Mouse (Mus musculus) small intestine, adult 2 months (tissue): ENCODE measurements around the gene Spag9. TPM values are rescaled to one million over a fixed set of nuclear protein-coding genes. Genes with fewer than 3 reads are reported as not detected.

Experiments used
- H3K27ac ChIP-seq: fragments of 200-500 bp; 2 replicates; pipeline ENCODE4 v1.5.1; 2012; ENCODE audit warnings: low read depth, low read length, control low read depth, inconsistent platforms; ENCODE audit not compliant: insufficient read depth
- H3K27me3 ChIP-seq: fragments of 200-500 bp; 2 replicates; pipeline ENCODE4 v1.6.1; 2012; ENCODE audit warnings: mild to moderate bottlenecking, moderate library complexity, low read length, inconsistent platforms; ENCODE audit not compliant: control insufficient read depth, insufficient read depth
- H3K36me3 ChIP-seq: fragments of 200-500 bp; 2 replicates; pipeline ENCODE4 v1.6.1; 2012; ENCODE audit warnings: mild to moderate bottlenecking, low read length, control low read depth, inconsistent platforms; ENCODE audit not compliant: control insufficient read depth, insufficient read depth
- H3K4me1 ChIP-seq: fragments of 200-500 bp; 2 replicates; pipeline ENCODE4 v1.6.1; 2012; ENCODE audit warnings: low read length, inconsistent platforms, mixed read lengths; ENCODE audit not compliant: control insufficient read depth, insufficient read depth, insufficient read length
- H3K4me3 ChIP-seq: fragments of 200-500 bp; 2 replicates; pipeline ENCODE4 v1.5.1; 2012; ENCODE audit warnings: low read depth, mild to moderate bottlenecking, control low read depth, inconsistent platforms, low read length, moderate library complexity
- POLR2A ChIP-seq: fragments of 200-500 bp; IDR thresholded peaks from 2 replicates; pipeline ENCODE4 v1.6.1; 2012; ENCODE audit warnings: low read depth, mild to moderate bottlenecking, control low read depth, inconsistent platforms, low read length, moderate library complexity
- whole genome bisulfite sequencing: fragments of 180-500 bp; shearing (Covaris S2); methylation state at CpG from one replicate; pipeline ENCODE4 v1.1.7; 2018; 5-methylcytosine and 5-hydroxymethylcytosine counted together
- polyA plus RNA-seq: library from polyadenylated mRNA; depleted of rRNA; stranded (reverse); fragments of >200 nt; gene quantifications from 2 replicates; pipeline ENCODE4 v1.2.3, GENCODE M21; 2012; rRNA removed

Gene Spag9
- polyA plus RNA-seq, 1 experiment, result 32.4 TPM

DNA sequence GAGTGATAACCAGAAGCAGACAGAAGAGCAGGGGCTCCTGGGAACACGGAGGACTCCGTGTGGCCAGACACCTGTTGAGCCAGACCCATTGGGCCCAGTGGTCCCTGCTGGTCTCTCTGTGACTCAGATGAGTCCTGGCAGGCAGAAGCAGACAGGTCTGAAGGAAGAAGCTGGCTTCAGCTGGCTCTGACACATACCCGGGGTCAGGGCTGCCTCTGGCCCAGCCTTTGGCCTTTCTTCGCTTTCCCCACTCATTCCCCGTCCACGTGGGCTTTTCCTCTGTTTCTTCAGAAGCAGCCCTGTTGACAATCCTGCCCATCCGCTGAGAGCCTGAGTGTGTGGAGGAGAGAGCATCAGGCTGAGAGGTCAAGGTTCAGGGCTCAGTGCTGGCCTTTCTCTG lies 179.4 kb downstream of the Spag9 start:
- Histone ChIP-seq H3K27ac (no peak overlapping the region), H3K27me3 (no peaks in the 10 kb centered on the region), H3K36me3 (no peaks in the 10 kb centered on the region), H3K4me3 (no peak overlapping the region), H3K4me1 (peaks cover 12% of the 10 kb centered on the region)
- TF ChIP-seq POLR2A, result no peak
- WGBS, result 57% methylated on average over 7 of the region's 7 CpGs

Other genes starting within 250 kb of the Spag9 start
- gene Utp18, start 110.3 kb upstream of the Spag9 start, polyA plus RNA-seq, result 1.9 and 2.7 TPM in 2 replicates
- 0.55 and 0.91 TPM in 2 replicates for gene Mbtd1, start 110.2 kb upstream of the Spag9 start, polyA plus RNA-seq
- 104 and 114 TPM in 2 replicates for gene Nme2, start 39.8 kb upstream of the Spag9 start, polyA plus RNA-seq
- gene Gm20390, start 27.8 kb upstream of the Spag9 start, polyA plus RNA-seq, result 6.9 and 8.5 TPM in 2 replicates
- 43.7 and 50.1 TPM in 2 replicates for gene Nme1, start 27.6 kb upstream of the Spag9 start, polyA plus RNA-seq
- gene Tob1, start 215.4 kb downstream of the Spag9 start, polyA plus RNA-seq, result 80.2 and 180 TPM in 2 replicates
- 0.55 and 0.82 TPM in 2 replicates for gene Wfikkn2, start 249.9 kb downstream of the Spag9 start, polyA plus RNA-seq